Mouse (Mus musculus): ENCODE data around the gene Gprin2. TPM values are rescaled to one million over a fixed set of nuclear protein-coding genes. Genes with fewer than 3 reads are reported as not detected.

Gprin2 gene
- 1 to 10 TPM in 1 of 2 experiments, under 1 TPM in 1; 0.36 to 1.4 TPM for total RNA-seq (2021)
- long read RNA-seq, experiment 1, result 0 reads
- long read RNA-seq, experiment 2, result 0 reads

GRCm38 (mm10) chr14:34201231-34202035, at the start of gene Gprin2:
Gene Gprin2 (minus strand): TSS chr14:34201653.
- peak; percentile 58 for DNase-seq

GRCm38 (mm10) chr14:34240676-34241075, 39.2 kb upstream of the Gprin2 start:
- no peak for DNase-seq

- no peak for DNase-seq
Measured at GRCm38 (mm10) chr14:34240263-34240662, 38.8 kb upstream of the Gprin2 start.

- DNase-seq, result peak; percentile 74
Measured at GRCm38 (mm10) chr14:34234630-34235380, 33.4 kb upstream of the Gprin2 start.

GRCm38 (mm10) chr14:34233846-34234245, 32.4 kb upstream of the Gprin2 start:
- no peak for DNase-seq

GRCm38 (mm10) chr14:34232866-34233680, 31.6 kb upstream of the Gprin2 start:
- DNase-seq, result no peak

GRCm38 (mm10) chr14:34232340-34232739, 30.9 kb upstream of the Gprin2 start:
- no peak for DNase-seq

- DNase-seq, result no peak
Measured at GRCm38 (mm10) chr14:34228830-34229506, 27.5 kb upstream of the Gprin2 start.

GRCm38 (mm10) chr14:34227981-34228380, 26.5 kb upstream of the Gprin2 start:
- no peak for DNase-seq

GRCm38 (mm10) chr14:34226566-34226965, 25.1 kb upstream of the Gprin2 start:
- DNase-seq, result peak; percentile 16

GRCm38 (mm10) chr14:34225986-34226385, 24.5 kb upstream of the Gprin2 start:
- DNase-seq, result no peak

GRCm38 (mm10) chr14:34223362-34223898, 22.0 kb upstream of the Gprin2 start:
- no peak for DNase-seq

GRCm38 (mm10) chr14:34221416-34222077, 20.1 kb upstream of the Gprin2 start:
- peak; percentile 37 for DNase-seq

GRCm38 (mm10) chr14:34220426-34220825, 19.0 kb upstream of the Gprin2 start:
- DNase-seq, result peak; percentile 38

- no peak for DNase-seq
Measured at GRCm38 (mm10) chr14:34219786-34220198, 18.3 kb upstream of the Gprin2 start.

- DNase-seq, result no peak
Measured at GRCm38 (mm10) chr14:34219295-34219694, 17.8 kb upstream of the Gprin2 start, which contains the start of gene Syt15. Gene Syt15 (plus strand): TSS chr14:34219595.

GRCm38 (mm10) chr14:34215451-34216127, 14.1 kb upstream of the Gprin2 start:
- DNase-seq, result peak; percentile 57

GRCm38 (mm10) chr14:34209942-34210341, 8.5 kb upstream of the Gprin2 start:
- no peak for DNase-seq

GRCm38 (mm10) chr14:34209080-34209479, 7.6 kb upstream of the Gprin2 start:
- DNase-seq, result no peak

GRCm38 (mm10) chr14:34208651-34209050, 7.2 kb upstream of the Gprin2 start:
- DNase-seq, result peak; percentile 71
